In genomic region chr9:15759318-15759717, GRCm38 (mm10) we compare ENCODE assay signal across 22 mouse cellular contexts. TPM values are rescaled to one million over a fixed set of nuclear protein-coding genes. Genes with fewer than 3 reads are reported as not detected.
DNase-seq lines count a peak whose midpoint lies in the region; ATAC-seq and TF ChIP-seq lines count a peak whose summit lies in the region.
"Had no signal": no experiment of that assay in that cellular context is flagged by ENCODE, and none has a peak within 500 bp of the region (broad histone marks: within the 10 kb centered on the region; RNA-seq: fewer than 3 reads in every experiment).

No protein-coding gene starts in this region.

- no peak for TF ChIP-seq CTCF in forebrain, postnatal 0 days (IDR thresholded peaks at IDR 0.05; ENCODE audit: low read depth)

- H3K36me3 ChIP-seq in forebrain, embryonic 13.5 days (ENCODE audit: poor library complexity, severe bottlenecking), result no peaks in the 10 kb centered on the region
- no peaks in the 10 kb centered on the region for H3K36me3 ChIP-seq in forebrain, embryonic 11.5 days (ENCODE audit: control insufficient read depth, insufficient read depth, low read length)
- no peaks in the 10 kb centered on the region for H3K36me3 ChIP-seq in forebrain, embryonic 16.5 days (ENCODE audit: control insufficient read depth, insufficient read depth)
- H3K36me3 ChIP-seq in forebrain, embryonic 10.5 days (replicated peaks), result no peaks in the 10 kb centered on the region
- H3K36me3 ChIP-seq in forebrain, postnatal 0 days (ENCODE audit: insufficient read depth), result no peaks in the 10 kb centered on the region
- no peaks in the 10 kb centered on the region for H3K36me3 ChIP-seq in forebrain, embryonic 14.5 days (ENCODE audit: control insufficient read depth, insufficient read depth, low read length)
- H3K36me3 ChIP-seq: G1E had no signal

- ATAC-seq in forebrain, embryonic 13.5 days, result peak; percentile 33; the same call in 1 of the 2 replicates
- no peak for ATAC-seq in forebrain, embryonic 11.5 days (replicated peaks; ENCODE audit: low FRiP score)
- peak; percentile 71 for ATAC-seq in forebrain, embryonic 16.5 days
- ATAC-seq in forebrain, postnatal 0 days, result peak; percentile 51; the same call in 1 of the 2 replicates
- ATAC-seq in forebrain, embryonic 14.5 days, result no peak
- ATAC-seq: activated CD4-positive, CD25-positive, alpha-beta regulatory T cell, adult 4 months; CD4-positive, CD25-positive, alpha-beta regulatory T cell, adult 4 months; Patski had no signal

- no peak overlapping the region for H3K9ac ChIP-seq in forebrain, embryonic 13.5 days
- H3K9ac ChIP-seq in forebrain, embryonic 11.5 days (ENCODE audit: low read length), result no peak overlapping the region
- no peak overlapping the region for H3K9ac ChIP-seq in forebrain, embryonic 16.5 days (replicated peaks; ENCODE audit: low read depth, low read length)
- H3K9ac ChIP-seq in forebrain, postnatal 0 days, result no peak overlapping the region
- H3K9ac ChIP-seq in forebrain, embryonic 14.5 days (ENCODE audit: low read length), result no peak overlapping the region

- no peaks in the 10 kb centered on the region for H3K9me3 ChIP-seq in forebrain, embryonic 13.5 days (replicated peaks)
- no peaks in the 10 kb centered on the region for H3K9me3 ChIP-seq in forebrain, embryonic 11.5 days (ENCODE audit: control insufficient read depth, low read length)
- no peaks in the 10 kb centered on the region for H3K9me3 ChIP-seq in forebrain, embryonic 16.5 days (ENCODE audit: control insufficient read depth, low read length)
- no peaks in the 10 kb centered on the region; the same call in 1 of the 2 replicates for H3K9me3 ChIP-seq in forebrain, embryonic 10.5 days
- no peaks in the 10 kb centered on the region for H3K9me3 ChIP-seq in forebrain, postnatal 0 days (ENCODE audit: low read length)
- H3K9me3 ChIP-seq in forebrain, embryonic 14.5 days (replicated peaks; ENCODE audit: control insufficient read depth, low read length), result no peaks in the 10 kb centered on the region
- H3K9me3 ChIP-seq: G1E had no signal

- DNase-seq in forebrain, embryonic 11.5 days (ENCODE audit: low spot score), result no peak
- no peak for DNase-seq in forebrain, embryonic 10.5 days (ENCODE audit: extremely low spot score, low spot score)
- DNase-seq in forebrain, postnatal 0 days, result no peak
- no peak for DNase-seq in forebrain, embryonic 14.5 days (ENCODE audit: low spot score)
- DNase-seq: adrenal gland, adult 2 months; adrenal gland, adult 8-10 months; adrenal gland, postnatal 10 days; adrenal gland, postnatal 14 days; adrenal gland, postnatal 25 days; adrenal gland, postnatal 36 days; B cell, adult 2 months; cerebellum, adult 11 months; cerebellum, adult 11-12 months; cerebellum, adult 18-20 months had no signal

- no peak overlapping the region for H3K27ac ChIP-seq in forebrain, embryonic 13.5 days
- no peak overlapping the region for H3K27ac ChIP-seq in forebrain, embryonic 11.5 days (ENCODE audit: low read depth, low read length)
- no peak overlapping the region for H3K27ac ChIP-seq in forebrain, embryonic 16.5 days (ENCODE audit: low read length)
- no peak overlapping the region for H3K27ac ChIP-seq in forebrain, embryonic 10.5 days
- H3K27ac ChIP-seq in forebrain, postnatal 0 days (ENCODE audit: low read depth, low read length), result no peak overlapping the region
- no peak overlapping the region for H3K27ac ChIP-seq in forebrain, embryonic 14.5 days (ENCODE audit: low read depth, low read length)

- no peak overlapping the region for H3K4me2 ChIP-seq in forebrain, embryonic 13.5 days
- no peak overlapping the region for H3K4me2 ChIP-seq in forebrain, embryonic 11.5 days (ENCODE audit: low read depth, low read length, severe bottlenecking)
- H3K4me2 ChIP-seq in forebrain, embryonic 16.5 days (ENCODE audit: low read length), result no peak overlapping the region
- H3K4me2 ChIP-seq in forebrain, postnatal 0 days (ENCODE audit: low read depth), result no peak overlapping the region
- no peak overlapping the region for H3K4me2 ChIP-seq in forebrain, embryonic 14.5 days (ENCODE audit: low read length)

- no peaks in the 10 kb centered on the region for H3K27me3 ChIP-seq in forebrain, embryonic 13.5 days
- H3K27me3 ChIP-seq in forebrain, embryonic 11.5 days (ENCODE audit: control insufficient read depth, insufficient read depth, low read length), result no peaks in the 10 kb centered on the region
- H3K27me3 ChIP-seq in forebrain, embryonic 16.5 days (replicated peaks; ENCODE audit: control insufficient read depth, insufficient read depth, low read length), result no peaks in the 10 kb centered on the region
- no peaks in the 10 kb centered on the region for H3K27me3 ChIP-seq in forebrain, embryonic 10.5 days (ENCODE audit: poor library complexity, severe bottlenecking)
- no peaks in the 10 kb centered on the region for H3K27me3 ChIP-seq in forebrain, postnatal 0 days (ENCODE audit: insufficient read depth, low read length)
- H3K27me3 ChIP-seq in forebrain, embryonic 14.5 days (replicated peaks; ENCODE audit: control insufficient read depth, insufficient read depth, low read length), result no peaks in the 10 kb centered on the region
- H3K27me3 ChIP-seq: CH12.LX, Patski had no signal

- no peaks in the 10 kb centered on the region for H3K4me1 ChIP-seq in forebrain, embryonic 13.5 days
- no peaks in the 10 kb centered on the region for H3K4me1 ChIP-seq in forebrain, embryonic 11.5 days (replicated peaks; ENCODE audit: control insufficient read depth, insufficient read depth, low read length)
- H3K4me1 ChIP-seq in forebrain, embryonic 16.5 days (replicated peaks; ENCODE audit: control insufficient read depth, insufficient read depth, low read length), result no peaks in the 10 kb centered on the region
- no peaks in the 10 kb centered on the region for H3K4me1 ChIP-seq in forebrain, embryonic 10.5 days
- H3K4me1 ChIP-seq in forebrain, postnatal 0 days (ENCODE audit: insufficient read depth), result no peaks in the 10 kb centered on the region
- no peaks in the 10 kb centered on the region for H3K4me1 ChIP-seq in forebrain, embryonic 14.5 days (ENCODE audit: control insufficient read depth, insufficient read depth, low read length)

- H3K4me3 ChIP-seq in forebrain, embryonic 13.5 days, result no peak overlapping the region
- H3K4me3 ChIP-seq in forebrain, embryonic 11.5 days (ENCODE audit: low read depth, low read length), result no peak overlapping the region
- no peak overlapping the region for H3K4me3 ChIP-seq in forebrain, embryonic 16.5 days (replicated peaks; ENCODE audit: low read length)
- no peak overlapping the region for H3K4me3 ChIP-seq in forebrain, embryonic 10.5 days
- no peak overlapping the region for H3K4me3 ChIP-seq in forebrain, postnatal 0 days (ENCODE audit: low read depth, low read length)
- H3K4me3 ChIP-seq in forebrain, embryonic 14.5 days (ENCODE audit: low read depth, low read length), result no peak overlapping the region

RNA-seq across cellular contexts. Expression of gene Slc36a4, which starts 49.8 kb away (rescaled TPM):
- 21.5 and 23.5 TPM in 2 replicates for polyA plus RNA-seq in forebrain, embryonic 13.5 days (2015; fragmentation: Nextera tagmentation; extraction: Ambion mirVana)
- polyA plus RNA-seq in forebrain, embryonic 11.5 days (2014; fragmentation: Nextera tagmentation; extraction: Ambion mirVana), result 17.8 TPM in 2 replicates
- 31.7 and 33.1 TPM in 2 replicates for polyA plus RNA-seq in forebrain, embryonic 16.5 days (2015; fragmentation: Nextera tagmentation; extraction: Ambion mirVana)
- 9.9 and 10.9 TPM in 2 replicates for polyA plus RNA-seq in forebrain, embryonic 10.5 days (2016; fragmentation: Nextera tagmentation; extraction: Ambion mirVana)
- 40.0 and 56.9 TPM in 2 replicates for total RNA-seq in forebrain, postnatal 0 days (2014; rRNA removed)
- polyA plus RNA-seq in forebrain, postnatal 0 days (2015; fragmentation: Nextera tagmentation; extraction: Ambion mirVana), result 18.6 and 28.1 TPM in 2 replicates
- polyA plus RNA-seq in forebrain, embryonic 14.5 days (2014; fragmentation: Nextera tagmentation; extraction: Ambion mirVana), result 34.7 and 42.0 TPM in 2 replicates
- total RNA-seq: MEL had no signal
- polyA plus RNA-seq: G1E had no signal

Comparison
In these comparisons a context has a peak if more than half of its experiments do, and no peak if none do; other contexts are left out.
1. ATAC-seq: peak in forebrain, embryonic 13.5 days (single experiment), forebrain, embryonic 16.5 days (single experiment) and forebrain, postnatal 0 days (single experiment); none in forebrain, embryonic 11.5 days (single experiment) and forebrain, embryonic 14.5 days (single experiment).